Mouse (Mus musculus) colon, adult 2 months (tissue): ENCODE measurements around the gene Tor1aip2. TPM values are rescaled to one million over a fixed set of nuclear protein-coding genes. Genes with fewer than 3 reads are reported as not detected.

Experiments
- polyA plus RNA-seq: library from polyadenylated mRNA; depleted of rRNA; stranded (reverse); fragments of >200 nt; gene quantifications from 2 replicates; pipeline ENCODE4 v1.2.3, GENCODE M21; 2012; rRNA removed

The Tor1aip2 gene
- polyA plus RNA-seq, result 67.9 and 75.1 TPM in 2 replicates

GRCm38 (mm10) chr1:156035269-156035929 is at the start of gene Tor1aip2:
TSS of gene Tor1aip2 (plus strand) at chr1:156035403.

GRCm38 (mm10) chr1:156035930-156036737 is 931 bp downstream of the Tor1aip2 start, which contains the start of gene Tor1aip1:
TSS of gene Tor1aip1 (minus strand) at chr1:156036480.

Other genes starting within 250 kb of the Tor1aip2 start
- 222 and 250 TPM in 2 replicates for gene Qsox1, start 222.5 kb upstream of the Tor1aip2 start, polyA plus RNA-seq
- gene Cep350, start 62.1 kb upstream of the Tor1aip2 start, polyA plus RNA-seq, result 4.1 and 4.3 TPM in 2 replicates
- 16.4 and 18.1 TPM in 2 replicates for gene Tor1aip1, start 1.1 kb downstream of the Tor1aip2 start, polyA plus RNA-seq
- gene Fam163a, start 169.6 kb downstream of the Tor1aip2 start, polyA plus RNA-seq, result 0.64 and 0.81 TPM in 2 replicates